Mouse (Mus musculus) liver, embryonic 14.5 days (tissue): ENCODE data around the gene Tor1aip2.

ENCODE experiments used
- CTCF ChIP-seq: IDR thresholded peaks from 2 replicates; pipeline ENCODE4 v1.5.1; 2016; ENCODE audit warnings: antibody characterized with exemption, low read depth, control low read depth
- EP300 ChIP-seq: IDR thresholded peaks from 2 replicates; pipeline ENCODE4 v1.6.1; 2016; ENCODE audit warnings: antibody characterized with exemption, low read depth

GRCm38 (mm10) chr1:155995612-155996011, 39.6 kb upstream of the Tor1aip2 start:
- TF ChIP-seq CTCF, result no peak
- TF ChIP-seq EP300, result no peak
